Mouse (Mus musculus): ENCODE results near the gene Oxsr1. TPM values are rescaled to one million over a fixed set of nuclear protein-coding genes. Genes with fewer than 3 reads are reported as not detected.
A peak's percentile ranks its signal among the peaks of the same experiment; 100 is the strongest.
"Not testable (repeated sequence)": the region's sequence is repeated elsewhere in the genome, so short reads cannot be mapped to it uniquely, and the experiment has no call there.

Oxsr1 gene
- polyA plus RNA-seq, 1 experiment from 2014 or later: 13.6 TPM

DNA sequence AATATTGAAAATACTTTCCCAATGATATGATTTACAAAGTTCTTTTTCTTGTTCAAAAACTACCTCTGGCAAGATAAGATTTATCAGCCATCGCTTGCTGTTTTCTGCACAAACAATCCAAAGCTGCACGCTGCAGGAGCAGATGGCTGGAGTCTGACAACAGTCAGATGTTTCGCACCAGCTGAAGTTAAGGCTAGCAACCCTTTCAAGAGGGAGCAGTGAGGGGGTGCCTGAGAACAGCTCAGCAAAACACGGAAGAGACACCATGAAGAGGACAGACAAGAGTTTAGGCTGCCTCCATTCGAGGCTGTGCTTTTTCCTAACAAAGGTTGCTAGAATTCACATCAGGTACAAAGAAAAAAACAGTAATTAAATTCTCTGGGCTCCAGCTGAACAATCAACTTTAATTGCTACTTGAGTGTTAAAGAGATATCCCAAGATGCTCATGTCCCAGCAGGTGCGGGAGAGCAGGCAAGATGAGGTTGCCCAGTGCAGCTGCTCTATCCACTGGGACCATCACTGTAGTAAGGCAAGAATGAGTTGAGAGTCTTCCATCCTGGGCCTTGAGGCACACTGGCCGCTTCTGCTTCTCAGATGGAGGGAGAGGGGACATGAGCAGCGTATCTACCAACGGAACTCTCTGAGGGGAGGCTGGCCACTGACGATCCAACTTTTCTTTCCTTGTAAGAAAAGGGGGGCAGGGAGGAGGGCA lies 81.8 kb downstream of the Oxsr1 start:
- Histone ChIP-seq H3K27ac (replicated peaks; ENCODE audit: low read depth, low read length) (no peak overlapping the region), H3K4me1 (ENCODE audit: control insufficient read depth, insufficient read depth, low read length) (no peaks in the 10 kb centered on the region), H3K36me3 (ENCODE audit: control insufficient read depth, insufficient read depth, low read length) (peaks cover 40% of the 10 kb centered on the region; the same call in 1 of the 2 replicates), H3K4me3 (ENCODE audit: low read depth, low read length) (no peak overlapping the region), H3K27me3 (replicated peaks; ENCODE audit: control insufficient read depth, insufficient read depth, low read length) (no peaks in the 10 kb centered on the region), H3K9ac (ENCODE audit: low read depth, low read length) (no peak overlapping the region), H3K4me2 (ENCODE audit: low read depth, low read length) (no peak overlapping the region), H3K9me3 (ENCODE audit: control insufficient read depth, low read length) (no peaks in the 10 kb centered on the region)
- DNase-seq (ENCODE audit: low spot score): peak; percentile 26
- ATAC-seq (ENCODE audit: low read depth): peak; percentile 72
- 86% methylated on average over 10 of the region's 10 CpGs for WGBS

DNA sequence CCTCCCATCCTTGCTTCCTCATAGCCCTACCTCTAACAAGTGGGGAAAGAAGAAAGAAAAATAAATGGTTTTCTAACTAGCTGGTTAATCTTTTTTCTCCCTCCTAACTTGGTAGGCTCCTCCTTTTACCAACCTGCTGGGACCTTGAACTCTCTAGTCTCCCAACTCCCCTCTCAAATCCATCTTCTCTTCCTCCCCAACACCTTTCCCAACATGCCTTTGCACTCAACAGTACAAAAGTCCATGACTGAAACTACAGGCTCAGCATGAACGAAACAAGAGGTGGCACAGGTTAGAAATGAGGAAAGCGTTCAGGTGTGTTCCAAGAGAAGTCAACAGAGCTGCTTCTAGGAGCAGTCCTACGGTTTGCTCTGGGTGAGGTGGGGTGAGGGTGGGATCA lies 83.0 kb downstream of the Oxsr1 start:
- no peak overlapping the region for H3K27ac ChIP-seq (replicated peaks; ENCODE audit: low read depth, low read length)
- H3K4me1 ChIP-seq (ENCODE audit: control insufficient read depth, insufficient read depth, low read length): no peaks in the 10 kb centered on the region
- no peak overlapping the region for H3K9ac ChIP-seq (ENCODE audit: low read depth, low read length)
- 95% methylated on average over 3 of the region's 3 CpGs for WGBS
- H3K4me3 ChIP-seq (ENCODE audit: low read depth, low read length): no peak overlapping the region
- peaks cover 34% of the 10 kb centered on the region; the same call in 1 of the 2 replicates for H3K36me3 ChIP-seq (ENCODE audit: control insufficient read depth, insufficient read depth, low read length)
- no peak overlapping the region for H3K4me2 ChIP-seq (ENCODE audit: low read depth, low read length)
- H3K27me3 ChIP-seq (replicated peaks; ENCODE audit: control insufficient read depth, insufficient read depth, low read length): no peaks in the 10 kb centered on the region
- ATAC-seq (ENCODE audit: low read depth): no peak
- no peaks in the 10 kb centered on the region for H3K9me3 ChIP-seq (ENCODE audit: control insufficient read depth, low read length)
- no peak for DNase-seq (ENCODE audit: low spot score)

DNA sequence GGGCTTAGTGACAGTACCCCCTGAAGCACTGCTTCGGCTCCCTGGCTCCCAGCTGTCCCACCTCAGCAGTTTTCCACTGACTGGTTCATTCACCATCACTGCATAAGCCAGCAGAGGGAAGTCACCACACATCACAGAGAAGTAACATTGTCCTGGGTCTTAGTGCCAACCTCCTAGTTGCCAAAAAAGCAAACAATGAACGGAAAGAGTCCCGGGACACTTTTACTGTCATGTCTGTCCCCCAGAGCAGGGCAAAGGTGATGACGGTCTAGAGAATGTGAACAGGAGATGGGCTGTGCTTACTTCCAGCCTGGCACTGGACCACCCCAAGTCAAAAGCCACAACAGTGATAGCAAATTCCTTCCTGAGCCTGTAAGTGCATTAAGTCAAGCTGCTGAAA lies 83.4 kb downstream of the Oxsr1 start:
- 83% methylated on average over 4 of the region's 4 CpGs for WGBS
- H3K4me2 ChIP-seq (ENCODE audit: low read depth, low read length): no peak overlapping the region

DNA sequence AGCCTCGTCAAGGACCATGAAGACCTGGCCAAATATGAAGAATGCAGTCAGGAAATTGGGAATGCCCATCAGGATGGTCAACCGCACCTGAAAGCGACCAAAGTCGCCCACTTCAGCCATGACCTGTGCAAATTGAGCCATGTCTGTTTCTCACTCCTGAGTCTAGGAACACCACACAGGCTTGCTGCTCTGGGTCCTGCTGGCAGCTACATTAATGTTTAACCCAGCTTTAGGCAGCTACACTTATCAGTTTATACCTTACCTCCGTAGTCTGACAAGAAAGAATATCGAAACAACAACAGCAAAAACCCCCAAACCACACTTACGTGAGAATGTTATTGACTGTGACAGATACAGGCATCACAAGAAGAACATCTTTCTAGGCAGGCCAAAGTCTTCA lies 90.7 kb downstream of the Oxsr1 start:
- no peak overlapping the region for H3K4me2 ChIP-seq (ENCODE audit: low read depth, low read length)
- no peak overlapping the region for H3K27ac ChIP-seq (replicated peaks; ENCODE audit: low read depth, low read length)
- ATAC-seq (ENCODE audit: low read depth): no peak
- no peak overlapping the region for H3K4me3 ChIP-seq (ENCODE audit: low read depth, low read length)
- no peaks in the 10 kb centered on the region for H3K4me1 ChIP-seq (ENCODE audit: control insufficient read depth, insufficient read depth, low read length)
- 94% methylated on average over 7 of the region's 7 CpGs for WGBS
- no peaks in the 10 kb centered on the region for H3K9me3 ChIP-seq (ENCODE audit: control insufficient read depth, low read length)
- H3K27me3 ChIP-seq (replicated peaks; ENCODE audit: control insufficient read depth, insufficient read depth, low read length): no peaks in the 10 kb centered on the region
- DNase-seq (ENCODE audit: low spot score): no peak
- H3K36me3 ChIP-seq (ENCODE audit: control insufficient read depth, insufficient read depth, low read length): no peaks in the 10 kb centered on the region
- H3K9ac ChIP-seq (ENCODE audit: low read depth, low read length): no peak overlapping the region

More for the DNA sequence above, 83.4 kb downstream of the Oxsr1 start:
- no peak for ATAC-seq (ENCODE audit: low read depth)
- H3K27me3 ChIP-seq (replicated peaks; ENCODE audit: control insufficient read depth, insufficient read depth, low read length): no peaks in the 10 kb centered on the region
- no peak overlapping the region for H3K27ac ChIP-seq (replicated peaks; ENCODE audit: low read depth, low read length)
- H3K4me3 ChIP-seq (ENCODE audit: low read depth, low read length): no peak overlapping the region
- H3K36me3 ChIP-seq (ENCODE audit: control insufficient read depth, insufficient read depth, low read length): peaks cover 31% of the 10 kb centered on the region; the same call in 1 of the 2 replicates
- H3K4me1 ChIP-seq (ENCODE audit: control insufficient read depth, insufficient read depth, low read length): no peaks in the 10 kb centered on the region
- no peak for DNase-seq (ENCODE audit: low spot score)
- H3K9me3 ChIP-seq (ENCODE audit: control insufficient read depth, low read length): no peaks in the 10 kb centered on the region
- no peak overlapping the region for H3K9ac ChIP-seq (ENCODE audit: low read depth, low read length)

DNA sequence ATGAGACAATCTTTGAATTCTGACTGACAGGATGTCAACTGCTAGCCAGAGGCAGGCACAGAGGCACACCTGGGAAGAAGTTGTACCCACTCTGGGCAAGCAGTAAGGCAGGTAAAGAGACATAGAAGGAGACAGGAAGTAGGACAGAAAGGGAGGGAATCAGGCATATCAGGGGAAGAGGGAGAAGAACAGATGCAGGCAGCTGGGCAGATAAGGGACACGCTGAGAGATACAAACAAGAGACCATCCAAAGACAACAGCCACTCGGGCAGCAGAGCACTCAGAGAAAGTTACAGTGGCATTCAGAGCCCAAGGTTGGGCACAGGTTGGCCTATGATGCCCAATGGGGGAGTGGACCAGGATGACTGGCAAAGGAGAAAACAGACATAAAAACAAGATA lies 91.4 kb downstream of the Oxsr1 start:
- Histone ChIP-seq H3K36me3 (ENCODE audit: control insufficient read depth, insufficient read depth, low read length) (no peaks in the 10 kb centered on the region), H3K4me3 (ENCODE audit: low read depth, low read length) (no peak overlapping the region), H3K27me3 (replicated peaks; ENCODE audit: control insufficient read depth, insufficient read depth, low read length) (no peaks in the 10 kb centered on the region), H3K9me3 (ENCODE audit: control insufficient read depth, low read length) (no peaks in the 10 kb centered on the region), H3K9ac (ENCODE audit: low read depth, low read length) (no peak overlapping the region), H3K4me1 (ENCODE audit: control insufficient read depth, insufficient read depth, low read length) (no peaks in the 10 kb centered on the region), H3K4me2 (ENCODE audit: low read depth, low read length) (no peak overlapping the region), H3K27ac (replicated peaks; ENCODE audit: low read depth, low read length) (no peak overlapping the region)
- DNase-seq (ENCODE audit: low spot score) (no peak), ATAC-seq (ENCODE audit: low read depth) (no peak)
- 62% methylated on average over 2 of the region's 2 CpGs for WGBS

DNA sequence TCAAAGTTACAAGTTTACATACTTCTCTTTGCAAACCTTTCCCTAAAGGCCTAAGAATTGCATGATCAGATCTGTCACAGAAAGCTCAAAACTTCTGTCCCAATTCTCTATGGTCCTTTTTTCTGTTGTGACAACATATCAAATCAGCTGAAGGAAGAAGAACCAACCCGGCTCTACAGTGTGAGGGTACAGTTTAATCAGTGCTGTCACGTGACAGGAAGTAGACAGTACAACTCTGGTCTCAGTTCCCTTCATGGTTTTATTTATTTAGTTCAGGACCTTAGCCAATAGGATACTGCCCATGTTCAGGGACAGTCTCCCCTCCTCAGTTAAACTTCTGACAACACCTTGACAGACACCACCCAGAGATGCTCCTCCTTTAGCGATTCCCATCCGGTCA lies 102.0 kb downstream of the Oxsr1 start:
- H3K4me1 ChIP-seq (ENCODE audit: control insufficient read depth, insufficient read depth, low read length): no peaks in the 10 kb centered on the region
- H3K4me3 ChIP-seq (ENCODE audit: low read depth, low read length): no peak overlapping the region
- 86% methylated on average over 4 of the region's 4 CpGs for WGBS
- no peak overlapping the region for H3K4me2 ChIP-seq (ENCODE audit: low read depth, low read length)
- no peak overlapping the region for H3K27ac ChIP-seq (replicated peaks; ENCODE audit: low read depth, low read length)
- no peaks in the 10 kb centered on the region; the same call in 1 of the 2 replicates for H3K36me3 ChIP-seq (ENCODE audit: control insufficient read depth, insufficient read depth, low read length)
- no peaks in the 10 kb centered on the region for H3K27me3 ChIP-seq (replicated peaks; ENCODE audit: control insufficient read depth, insufficient read depth, low read length)
- DNase-seq (ENCODE audit: low spot score) (no peak), ATAC-seq (ENCODE audit: low read depth) (no peak)
- H3K9me3 ChIP-seq (ENCODE audit: control insufficient read depth, low read length): no peaks in the 10 kb centered on the region
- no peak overlapping the region for H3K9ac ChIP-seq (ENCODE audit: low read depth, low read length)

DNA sequence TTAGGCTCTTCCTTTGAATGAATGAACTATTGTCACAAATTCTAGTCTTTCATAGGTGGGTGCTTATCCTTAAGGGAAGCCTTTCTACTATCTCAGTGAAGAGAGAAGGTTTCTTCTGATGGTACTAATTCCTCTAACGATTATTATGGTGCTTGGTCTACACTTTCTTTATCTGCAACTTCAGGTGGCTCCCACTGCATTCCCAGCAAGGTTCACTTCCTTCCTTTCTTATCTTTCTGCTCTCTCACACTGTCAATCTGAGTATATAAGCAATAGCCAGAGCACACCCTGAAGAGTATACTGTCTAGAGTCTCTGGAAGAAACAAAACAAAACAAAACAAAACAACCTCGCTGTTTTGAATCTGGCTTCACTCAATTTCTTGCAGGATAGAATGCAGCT lies 102.6 kb downstream of the Oxsr1 start:
- Histone ChIP-seq H3K9ac (ENCODE audit: low read depth, low read length) (no peak overlapping the region), H3K27ac (replicated peaks; ENCODE audit: low read depth, low read length) (no peak overlapping the region), H3K36me3 (ENCODE audit: control insufficient read depth, insufficient read depth, low read length) (no peaks in the 10 kb centered on the region; the same call in 1 of the 2 replicates), H3K4me3 (ENCODE audit: low read depth, low read length) (no peak overlapping the region), H3K9me3 (ENCODE audit: control insufficient read depth, low read length) (no peaks in the 10 kb centered on the region), H3K27me3 (replicated peaks; ENCODE audit: control insufficient read depth, insufficient read depth, low read length) (no peaks in the 10 kb centered on the region), H3K4me1 (ENCODE audit: control insufficient read depth, insufficient read depth, low read length) (no peaks in the 10 kb centered on the region), H3K4me2 (ENCODE audit: low read depth, low read length) (no peak overlapping the region)
- ATAC-seq (ENCODE audit: low read depth): no peak
- DNase-seq (ENCODE audit: low spot score): no peak
- 79% methylated on average over 2 of the region's 2 CpGs for WGBS

DNA sequence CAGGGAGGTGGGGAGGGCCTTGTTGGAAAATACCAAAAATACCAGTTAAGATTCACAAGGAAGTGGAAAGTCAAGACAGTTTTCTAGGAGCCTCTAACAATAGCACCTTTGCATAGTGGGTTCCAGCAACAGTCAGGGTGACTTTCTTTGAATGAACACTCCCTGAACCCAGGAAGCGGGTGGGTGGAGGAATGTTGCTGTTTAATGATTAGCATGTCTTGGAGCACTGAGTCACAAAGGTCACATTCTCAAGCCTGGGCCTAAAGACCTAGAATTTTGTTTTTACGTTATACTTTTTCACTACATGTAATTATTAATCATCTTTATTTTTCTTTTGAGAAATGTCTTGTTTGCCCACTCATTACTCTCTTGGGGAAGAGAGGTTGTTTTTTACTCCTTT lies 106.9 kb downstream of the Oxsr1 start:
- ATAC-seq (ENCODE audit: low read depth): not testable (repeated sequence)

DNA sequence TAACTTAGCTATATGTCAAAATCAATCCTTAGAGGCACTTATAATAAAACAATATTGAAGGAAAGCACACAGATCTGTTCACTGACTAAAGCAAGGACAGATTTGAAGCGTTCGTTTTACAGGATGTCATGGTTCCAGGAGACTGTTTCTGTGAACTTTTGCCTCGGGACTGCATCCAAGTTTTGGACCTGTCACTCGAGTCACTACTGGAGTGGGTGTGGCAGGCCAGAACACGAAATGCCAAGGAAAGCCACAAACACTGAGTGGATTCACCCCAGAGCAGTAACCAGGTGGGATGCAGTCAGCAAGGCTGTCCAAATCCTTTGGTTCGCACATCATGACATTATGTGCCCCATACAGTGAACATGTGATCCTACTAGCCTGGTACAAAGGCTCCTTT lies 107.6 kb downstream of the Oxsr1 start:
- 86% methylated on average over 6 of the region's 6 CpGs for WGBS
- no peak overlapping the region for H3K27ac ChIP-seq (replicated peaks; ENCODE audit: low read depth, low read length)
- ATAC-seq (ENCODE audit: low read depth): no peak

More for the DNA sequence above, 106.9 kb downstream of the Oxsr1 start:
- not testable (repeated sequence) for H3K4me1 ChIP-seq (ENCODE audit: control insufficient read depth, insufficient read depth, low read length); H3K9ac ChIP-seq (ENCODE audit: low read depth, low read length); H3K4me2 ChIP-seq (ENCODE audit: low read depth, low read length); H3K9me3 ChIP-seq (ENCODE audit: control insufficient read depth, low read length); DNase-seq (ENCODE audit: low spot score); H3K27ac ChIP-seq (replicated peaks; ENCODE audit: low read depth, low read length); H3K36me3 ChIP-seq (ENCODE audit: control insufficient read depth, insufficient read depth, low read length); H3K4me3 ChIP-seq (ENCODE audit: low read depth, low read length); H3K27me3 ChIP-seq (replicated peaks; ENCODE audit: control insufficient read depth, insufficient read depth, low read length)
- WGBS: 92% methylated on average over 2 of the region's 2 CpGs

More for the DNA sequence above, 107.6 kb downstream of the Oxsr1 start:
- H3K27me3 ChIP-seq (replicated peaks; ENCODE audit: control insufficient read depth, insufficient read depth, low read length): no peaks in the 10 kb centered on the region
- H3K4me1 ChIP-seq (ENCODE audit: control insufficient read depth, insufficient read depth, low read length): no peaks in the 10 kb centered on the region
- H3K36me3 ChIP-seq (ENCODE audit: control insufficient read depth, insufficient read depth, low read length): no peaks in the 10 kb centered on the region
- no peak overlapping the region for H3K4me2 ChIP-seq (ENCODE audit: low read depth, low read length)
- no peak for DNase-seq (ENCODE audit: low spot score)
- no peak overlapping the region for H3K4me3 ChIP-seq (ENCODE audit: low read depth, low read length)
- H3K9ac ChIP-seq (ENCODE audit: low read depth, low read length): no peak overlapping the region
- H3K9me3 ChIP-seq (ENCODE audit: control insufficient read depth, low read length): no peaks in the 10 kb centered on the region

All from embryonic facial prominence, embryonic 14.5 days (tissue).